Mouse (Mus musculus): Measurements from ENCODE around the gene Nop10. TPM values are rescaled to one million over a fixed set of nuclear protein-coding genes. Genes with fewer than 3 reads are reported as not detected.

Nop10 gene
- total RNA-seq, 2 experiments from 2014 or later, result 165 to 272 TPM

DNA sequence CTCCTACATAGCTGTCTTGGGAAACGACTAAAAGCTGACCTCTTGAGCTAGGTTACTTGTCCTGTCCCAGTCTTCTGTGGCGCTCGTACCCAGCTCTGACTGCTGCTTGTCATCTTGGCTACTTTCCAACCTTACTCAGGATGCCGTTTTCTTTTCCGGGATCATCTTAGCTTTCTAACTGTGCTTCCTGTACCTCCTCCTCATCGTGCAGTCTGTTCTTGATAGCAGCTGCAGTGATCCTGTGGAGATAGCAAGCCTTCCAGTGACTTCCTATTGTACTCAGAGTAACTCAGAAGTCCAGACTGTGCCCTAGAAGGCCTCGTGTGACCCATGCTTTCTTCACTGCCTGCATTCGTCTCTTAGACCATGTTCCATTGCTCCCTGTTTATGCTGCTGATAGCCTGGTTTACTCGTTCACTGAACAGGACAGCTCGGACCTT, 47.5 kb downstream of the Nop10 start:
- ATAC-seq (replicated peaks; ENCODE audit: low FRiP score, low TSS enrichment, poor library complexity, severe bottlenecking), result peak; percentile 83

Other genes starting within 250 kb of the Nop10 start
- not detected in 2 replicates for gene Olfr1310, start 249.2 kb upstream of the Nop10 start, total RNA-seq (2014; fragmentation: Nextera tagmentation)
- gene Olfr1310, start 249.2 kb upstream of the Nop10 start, total RNA-seq (2017), result not detected in 2 replicates
- gene Olfr1311, start 237.5 kb upstream of the Nop10 start, total RNA-seq (2014; fragmentation: Nextera tagmentation), result not detected in 2 replicates
- gene Olfr1311, start 237.5 kb upstream of the Nop10 start, total RNA-seq (2017), result not detected in 2 replicates
- gene Olfr1312, start 211.7 kb upstream of the Nop10 start, total RNA-seq (2014; fragmentation: Nextera tagmentation), result not detected in 2 replicates
- gene Olfr1312, start 211.7 kb upstream of the Nop10 start, total RNA-seq (2017), result not detected in 2 replicates
- not detected in 2 replicates for gene Olfr1313, start 184.1 kb upstream of the Nop10 start, total RNA-seq (2014; fragmentation: Nextera tagmentation)
- not detected in 2 replicates for gene Olfr1313, start 184.1 kb upstream of the Nop10 start, total RNA-seq (2017)
- gene Olfr1314, start 165.1 kb upstream of the Nop10 start, total RNA-seq (2014; fragmentation: Nextera tagmentation), result not detected in 2 replicates
- not detected in 2 replicates for gene Olfr1314, start 165.1 kb upstream of the Nop10 start, total RNA-seq (2017)
- not detected in 2 replicates for gene Olfr1315-ps1, start 146.5 kb upstream of the Nop10 start, total RNA-seq (2014; fragmentation: Nextera tagmentation)
- gene Olfr1315-ps1, start 146.5 kb upstream of the Nop10 start, total RNA-seq (2017), result not detected in 2 replicates
- gene Olfr1316, start 126.9 kb upstream of the Nop10 start, total RNA-seq (2014; fragmentation: Nextera tagmentation), result not detected in 2 replicates
- gene Olfr1316, start 126.9 kb upstream of the Nop10 start, total RNA-seq (2017), result not detected in 2 replicates
- not detected in 2 replicates for gene Olfr1317, start 121.6 kb upstream of the Nop10 start, total RNA-seq (2014; fragmentation: Nextera tagmentation)
- gene Olfr1317, start 121.6 kb upstream of the Nop10 start, total RNA-seq (2017), result not detected in 2 replicates
- not detected in 2 replicates for gene Olfr1318, start 107.7 kb upstream of the Nop10 start, total RNA-seq (2014; fragmentation: Nextera tagmentation)
- gene Olfr1318, start 107.7 kb upstream of the Nop10 start, total RNA-seq (2017), result not detected in 2 replicates
- gene Lpcat4, start 22.5 kb upstream of the Nop10 start, total RNA-seq (2014; fragmentation: Nextera tagmentation), result 2.4 and 3.4 TPM in 2 replicates
- gene Lpcat4, start 22.5 kb upstream of the Nop10 start, total RNA-seq (2017), result 8.5 TPM in 1 of 2 replicates, not detected in the other
- not detected in 2 replicates for gene Nutm1, start 2.6 kb upstream of the Nop10 start, total RNA-seq (2014; fragmentation: Nextera tagmentation)
- gene Nutm1, start 2.6 kb upstream of the Nop10 start, total RNA-seq (2017), result 0.42 TPM in 1 of 2 replicates, not detected in the other
- gene Slc12a6, start 3.9 kb downstream of the Nop10 start, total RNA-seq (2014; fragmentation: Nextera tagmentation), result 44.5 and 62.2 TPM in 2 replicates
- 41.3 and 53.0 TPM in 2 replicates for gene Slc12a6, start 3.9 kb downstream of the Nop10 start, total RNA-seq (2017)
- gene Gm21985, start 4.4 kb downstream of the Nop10 start, total RNA-seq (2014; fragmentation: Nextera tagmentation), result 0.74 and 2.5 TPM in 2 replicates
- 1.6 TPM in 1 of 2 replicates, not detected in the other for gene Gm21985, start 4.4 kb downstream of the Nop10 start, total RNA-seq (2017)
- gene Emc4, start 106.1 kb downstream of the Nop10 start, total RNA-seq (2014; fragmentation: Nextera tagmentation), result 77.4 and 77.7 TPM in 2 replicates
- gene Emc4, start 106.1 kb downstream of the Nop10 start, total RNA-seq (2017), result 79.5 and 97.8 TPM in 2 replicates
- 17.0 and 20.8 TPM in 2 replicates for gene Katnbl1, start 117.3 kb downstream of the Nop10 start, total RNA-seq (2014; fragmentation: Nextera tagmentation)
- 20.1 and 27.8 TPM in 2 replicates for gene Katnbl1, start 117.3 kb downstream of the Nop10 start, total RNA-seq (2017)
- gene Emc7, start 193.1 kb downstream of the Nop10 start, total RNA-seq (2014; fragmentation: Nextera tagmentation), result 13.8 and 14.7 TPM in 2 replicates
- gene Emc7, start 193.1 kb downstream of the Nop10 start, total RNA-seq (2017), result 9.7 and 10.5 TPM in 2 replicates
- gene Chrm5, start 218.8 kb downstream of the Nop10 start, total RNA-seq (2014; fragmentation: Nextera tagmentation), result not detected in 2 replicates
- not detected in 2 replicates for gene Chrm5, start 218.8 kb downstream of the Nop10 start, total RNA-seq (2017)
- 11.9 and 27.4 TPM in 2 replicates for gene Aven, start 231.0 kb downstream of the Nop10 start, total RNA-seq (2014; fragmentation: Nextera tagmentation)
- gene Aven, start 231.0 kb downstream of the Nop10 start, total RNA-seq (2017), result 48.4 and 50.6 TPM in 2 replicates